Mouse (Mus musculus) heart, adult 2 months (tissue): ENCODE results near the gene Btbd3.

Experiments
- CTCF ChIP-seq: fragments of 200-600 bp; IDR thresholded peaks from 2 replicates; pipeline ENCODE4 v1.8.1; 2022; ENCODE audit warnings: antibody characterized with exemption, mild to moderate bottlenecking, moderate library complexity
- POLR2A ChIP-seq: fragments of 200-500 bp; IDR thresholded peaks from 2 replicates; pipeline ENCODE4 v1.6.1; 2011; ENCODE audit warnings: mild to moderate bottlenecking, low read depth, low read length, control low read depth; ENCODE audit not compliant: insufficient read depth

DNA sequence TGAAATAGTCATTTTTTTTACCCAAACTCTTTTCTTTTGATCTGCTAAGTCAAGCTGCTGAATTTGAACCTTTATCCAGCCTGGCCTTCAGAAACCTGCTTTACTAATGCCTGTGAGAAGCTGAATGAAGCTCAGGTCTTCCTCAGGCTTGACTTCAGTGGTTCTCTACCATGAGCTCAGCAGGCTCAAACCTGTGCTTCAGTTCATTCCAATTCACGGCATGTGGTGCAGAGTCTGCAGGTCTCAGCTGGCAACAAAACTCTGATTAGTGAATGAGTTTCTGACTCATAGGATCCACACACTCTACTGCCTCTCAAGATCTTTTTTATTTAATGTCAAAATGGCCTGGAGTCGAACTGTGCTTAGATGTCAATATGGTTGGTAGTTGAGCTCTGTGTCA lies 292.6 kb downstream of the Btbd3 start:
- TF ChIP-seq CTCF, result no peak
- no peak for TF ChIP-seq POLR2A
